Mouse (Mus musculus) brain, embryonic 14.5 days (tissue): ENCODE measurements around the gene Sash1. TPM values are rescaled to one million over a fixed set of nuclear protein-coding genes. Genes with fewer than 3 reads are reported as not detected.

ENCODE experiments used
- DNase-seq: peaks from one replicate; pipeline ENCODE4 v3.0.0-alpha.2; 2011; ENCODE audit warnings: low read depth
- CTCF ChIP-seq: fragments of 200-500 bp; IDR thresholded peaks from 2 replicates; pipeline ENCODE4 v1.5.1; 2012; ENCODE audit warnings: inconsistent platforms, mild to moderate bottlenecking, moderate library complexity, borderline replicate concordance; ENCODE audit not compliant: insufficient read depth, insufficient read length; ENCODE audit errors: extremely low read depth
- POLR2A ChIP-seq: fragments of 200-500 bp; IDR thresholded peaks from 2 replicates; pipeline ENCODE4 v1.6.1; 2012; ENCODE audit warnings: mild to moderate bottlenecking, inconsistent platforms, borderline replicate concordance; ENCODE audit not compliant: poor library complexity, insufficient read depth, insufficient read length, severe bottlenecking; ENCODE audit errors: extremely low read depth
- polyA plus RNA-seq: library from polyadenylated mRNA; depleted of rRNA; stranded (reverse); fragments of >200 nt; gene quantifications from 2 replicates; pipeline ENCODE4 v1.2.3, GENCODE M21; 2012

Sash1 gene
- polyA plus RNA-seq, 1 experiment = 18.0 TPM

- TF ChIP-seq POLR2A (no peak), CTCF (peak; percentile 72; the same call in 1 of the 2 replicates)
Observed at GRCm38 (mm10) chr10:8792412-8792811, 93.5 kb downstream of the Sash1 start.

DNA sequence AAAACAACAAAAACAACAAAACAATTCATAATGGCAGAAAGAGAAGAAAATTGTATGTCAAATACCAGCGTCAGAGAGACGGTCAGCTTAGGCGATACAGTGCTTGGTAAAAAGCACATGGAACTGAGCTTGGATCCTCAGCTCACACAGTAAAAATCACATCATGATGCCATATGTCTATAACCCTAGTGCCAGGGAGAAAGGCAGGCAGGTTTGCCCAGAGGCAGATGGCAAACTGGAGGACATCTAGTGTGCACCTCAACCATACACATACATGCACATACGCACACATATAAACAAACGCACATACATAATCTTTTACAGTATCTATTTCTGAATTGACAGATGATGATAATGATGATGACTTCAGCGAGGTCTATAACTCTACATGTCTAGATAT lies 96.8 kb downstream of the Sash1 start:
- DNase-seq = no peak
- no peak for TF ChIP-seq CTCF
- TF ChIP-seq POLR2A = no peak

More at GRCm38 (mm10) chr10:8792412-8792811, 93.5 kb downstream of the Sash1 start:
- DNase-seq = peak; percentile 61

GRCm38 (mm10) chr10:8787221-8787620 lies 98.6 kb downstream of the Sash1 start:
- no peak for TF ChIP-seq CTCF
- TF ChIP-seq POLR2A = no peak
- no peak for DNase-seq

GRCm38 (mm10) chr10:8785451-8786145 lies 100.3 kb downstream of the Sash1 start:
- no peak for TF ChIP-seq POLR2A
- DNase-seq = no peak

DNA sequence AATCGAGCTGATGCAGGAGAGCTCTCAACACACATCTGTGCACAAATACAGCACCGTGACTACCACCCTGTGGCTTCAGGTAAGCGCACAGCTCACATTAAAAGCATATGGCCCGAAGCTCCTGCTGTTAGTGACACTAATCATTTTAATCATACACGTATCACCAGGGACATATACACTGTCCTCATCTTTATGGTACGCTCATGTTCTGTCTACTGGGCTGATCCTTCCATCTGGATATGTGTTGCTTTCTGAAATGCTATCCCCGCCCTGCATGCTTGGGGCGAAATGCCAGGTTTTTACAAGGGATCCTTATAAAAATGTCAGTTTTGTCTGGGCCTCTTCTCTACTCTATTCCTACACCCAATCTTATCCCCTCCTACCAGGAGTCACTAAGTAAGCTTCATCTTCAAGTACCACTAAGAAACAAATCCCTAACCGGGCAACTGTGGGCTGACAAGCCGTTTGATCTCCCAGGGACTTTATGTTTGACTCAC lies 103.9 kb downstream of the Sash1 start:
- no peak for DNase-seq
- TF ChIP-seq CTCF = no peak
- no peak for TF ChIP-seq POLR2A

GRCm38 (mm10) chr10:8779842-8780241 lies 106.0 kb downstream of the Sash1 start:
- DNase-seq = no peak
- TF ChIP-seq CTCF (no peak), POLR2A (no peak)

DNA sequence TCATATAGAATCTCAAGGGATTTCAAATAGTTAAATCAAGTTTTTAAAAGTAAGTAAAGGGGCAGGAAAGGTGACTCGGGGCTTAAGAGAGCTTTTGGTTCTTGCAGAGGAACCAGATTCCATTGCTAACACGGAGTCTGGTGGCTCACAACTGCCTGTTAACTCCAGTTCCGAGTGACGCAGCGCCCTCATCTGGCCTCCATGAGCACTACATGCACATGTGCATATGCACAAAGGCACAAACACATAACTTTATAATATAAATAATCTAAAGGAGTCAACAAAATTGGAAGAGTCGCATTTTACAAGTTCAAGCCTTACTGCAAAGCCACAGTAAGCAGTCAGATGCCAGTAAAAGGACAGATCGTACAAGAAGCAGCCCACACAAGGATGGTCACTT lies 107.0 kb downstream of the Sash1 start:
- TF ChIP-seq POLR2A = no peak
- peak; percentile 26; the same call in 1 of the 2 replicates for TF ChIP-seq CTCF
- no peak for DNase-seq

DNA sequence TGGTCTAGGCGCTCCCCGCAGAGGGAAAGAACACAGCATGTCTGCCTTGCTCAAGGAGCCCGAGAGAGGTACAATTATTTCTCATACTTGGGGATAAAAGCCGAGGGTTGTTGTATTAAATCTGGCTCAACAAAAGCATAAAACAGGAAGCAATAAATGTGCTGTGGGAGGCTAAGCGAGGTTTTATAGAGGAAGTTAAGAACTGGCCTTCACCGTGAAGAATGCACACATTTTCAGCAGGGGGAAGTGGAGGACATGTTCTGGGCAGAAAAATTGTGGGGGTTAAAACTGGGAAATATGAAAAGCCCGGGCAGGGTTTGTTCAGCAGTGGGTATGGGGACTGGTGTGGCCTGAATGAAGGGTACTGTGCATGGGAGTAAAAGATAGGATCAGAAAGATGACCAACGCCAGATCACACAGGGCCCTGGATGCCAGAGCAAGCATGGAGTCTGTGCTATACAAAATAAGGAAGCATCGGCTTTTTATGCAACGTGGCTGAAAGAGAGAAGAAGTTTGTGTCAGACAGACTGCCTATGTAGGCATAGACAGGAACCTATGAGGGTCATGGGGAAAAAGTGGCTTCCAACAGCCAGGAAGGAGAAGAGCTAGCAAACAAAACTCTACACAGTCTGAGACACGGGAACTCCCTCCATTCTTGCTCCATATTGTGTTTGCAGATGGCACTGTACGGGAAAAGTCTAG lies 108.2 kb downstream of the Sash1 start:
- TF ChIP-seq POLR2A (no peak), CTCF (no peak)
- DNase-seq = no peak

GRCm38 (mm10) chr10:8776791-8777190 lies 109.1 kb downstream of the Sash1 start:
- DNase-seq = no peak
- TF ChIP-seq CTCF (no peak), POLR2A (no peak)

DNA sequence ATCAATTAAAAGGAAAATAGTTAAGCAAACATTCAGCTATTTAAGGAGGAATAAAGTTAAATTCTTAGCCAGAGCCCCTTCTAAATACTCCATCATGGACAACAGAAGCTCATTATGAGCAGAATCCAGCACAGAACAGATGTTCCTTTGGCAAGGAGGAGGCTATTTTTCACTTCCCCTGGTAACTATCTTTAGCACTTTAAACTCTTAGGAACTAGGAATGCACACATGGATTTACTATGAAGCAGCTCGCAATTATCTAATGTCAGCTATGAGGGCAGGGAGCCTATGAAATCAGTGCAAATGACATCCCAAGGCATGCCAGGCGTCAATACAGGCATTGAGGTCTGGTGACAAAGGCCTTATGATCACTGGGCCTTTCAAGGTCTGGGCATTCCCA lies 110.1 kb downstream of the Sash1 start:
- no peak for TF ChIP-seq CTCF
- TF ChIP-seq POLR2A = no peak
- DNase-seq = no peak

DNA sequence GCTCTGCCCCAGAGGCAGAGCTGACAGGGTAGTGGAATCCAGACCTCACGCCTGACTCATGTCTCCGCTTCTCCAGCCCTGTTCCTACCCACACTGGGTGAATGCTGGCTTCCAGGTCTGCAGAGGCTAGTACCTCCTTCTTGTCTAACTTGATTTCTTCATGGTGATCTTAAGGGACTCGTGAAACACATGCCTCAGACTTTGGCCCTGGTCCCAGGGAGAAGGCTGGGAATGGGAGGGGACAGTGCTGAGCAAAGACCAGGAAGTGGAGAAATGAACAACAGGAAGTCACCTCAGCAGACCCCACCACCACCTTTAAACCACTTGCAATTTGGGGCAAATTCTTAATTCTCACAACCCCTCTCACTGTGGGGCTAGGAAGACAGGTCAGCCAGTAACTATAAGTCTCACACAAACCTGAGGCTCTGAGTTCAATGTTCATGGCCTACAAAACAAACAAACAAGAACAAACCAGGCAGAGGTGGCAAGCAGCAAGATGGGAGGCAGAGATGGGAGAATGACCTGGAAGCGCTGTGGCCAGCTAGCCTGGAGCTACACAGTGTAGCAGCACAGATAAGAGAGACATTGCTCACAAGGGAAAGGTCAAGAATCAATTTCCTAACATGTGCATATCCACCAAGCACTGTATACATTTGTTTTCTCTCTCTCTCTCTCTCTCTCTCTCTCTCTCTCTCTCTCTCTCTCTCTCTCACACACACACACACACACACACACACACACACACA lies 113.2 kb downstream of the Sash1 start:
- TF ChIP-seq CTCF (no peak), POLR2A (no peak)
- DNase-seq = no peak
